Mouse (Mus musculus): ENCODE measurements at regions not wholly inside any gene's neighbourhood (a gene's known extent, or its start where the extent isn't known, plus 50 kb on each side); places are given as distances from the start of the nearest gene placed in this dataset.

DNA sequence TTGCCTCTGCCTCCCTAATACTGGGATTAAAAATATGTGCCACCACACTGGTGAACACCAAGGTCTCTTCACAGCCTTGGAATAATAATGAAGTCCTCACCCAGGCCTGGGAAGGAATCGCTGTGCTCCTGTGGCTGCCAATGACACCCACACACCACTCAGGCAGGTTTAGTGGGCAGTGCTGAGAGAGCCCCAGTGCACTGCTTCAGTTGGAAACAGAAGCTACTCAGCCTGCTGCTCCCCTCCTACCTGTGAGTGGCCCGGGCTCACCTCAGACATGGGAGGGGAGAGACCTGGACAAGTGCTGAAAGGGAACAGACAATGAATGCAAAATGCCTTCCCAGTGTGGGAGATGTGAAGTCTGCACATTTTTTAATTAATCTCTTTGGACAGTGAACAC is 188.8 kb upstream of the Ppp2r2d start:
- TF ChIP-seq CTCF (IDR thresholded peaks at IDR 0.05; ENCODE audit: low read depth) (no peak), EP300 (IDR thresholded peaks at IDR 0.05; ENCODE audit: low read depth) (no peak)

Measured in heart, postnatal 0 days (tissue).